Mouse (Mus musculus): ENCODE measurements at regions not wholly inside any gene's neighbourhood (a gene's known extent, or its start where the extent isn't known, plus 50 kb on each side); places are given as distances from the start of the nearest gene placed in this dataset.

DNA sequence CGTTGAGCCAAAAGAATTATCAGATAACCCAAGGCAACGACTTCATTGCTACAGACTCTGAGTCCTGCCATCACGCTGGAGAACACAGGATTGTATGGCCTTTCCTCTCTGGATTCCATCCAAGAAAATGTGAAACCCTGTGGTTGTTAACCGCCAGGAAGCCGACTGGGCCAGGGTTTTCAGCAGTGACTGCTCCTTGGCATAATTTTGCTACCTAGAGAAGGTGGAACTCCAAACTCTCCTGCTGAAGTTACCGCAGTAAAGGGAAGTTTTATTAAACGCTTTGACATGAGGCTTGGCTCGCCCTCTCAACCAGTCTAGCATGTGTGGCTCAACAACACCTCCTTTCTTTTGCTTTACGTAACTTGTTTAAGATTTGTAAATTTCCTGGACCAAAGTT, 116.9 kb downstream of the Wif1 start:
- intact Hi-C loops (cut with DNase I) = no loop called here
- no peak for DNase-seq

DNA sequence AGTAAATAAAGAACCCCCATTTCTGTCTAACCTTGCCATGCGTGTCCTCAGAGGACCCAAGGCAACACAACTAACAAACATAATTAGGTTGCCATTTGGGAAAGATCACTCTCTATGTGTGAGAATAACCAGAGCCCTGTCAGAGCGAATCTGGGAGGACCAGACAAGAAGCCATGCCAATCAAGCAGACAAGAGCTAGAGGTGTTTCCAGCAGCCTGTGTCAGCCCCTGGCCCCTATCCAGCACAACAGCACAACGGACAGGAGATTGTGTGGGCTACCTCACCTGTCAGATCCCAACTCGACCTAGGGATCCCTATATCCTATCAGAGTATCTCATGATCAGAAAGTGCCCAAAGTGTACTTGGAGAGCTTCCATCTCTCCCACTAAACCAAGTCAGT, 119.9 kb downstream of the Wif1 start:
- intact Hi-C loops (cut with DNase I) = no loop called here
- DNase-seq = no peak

DNA sequence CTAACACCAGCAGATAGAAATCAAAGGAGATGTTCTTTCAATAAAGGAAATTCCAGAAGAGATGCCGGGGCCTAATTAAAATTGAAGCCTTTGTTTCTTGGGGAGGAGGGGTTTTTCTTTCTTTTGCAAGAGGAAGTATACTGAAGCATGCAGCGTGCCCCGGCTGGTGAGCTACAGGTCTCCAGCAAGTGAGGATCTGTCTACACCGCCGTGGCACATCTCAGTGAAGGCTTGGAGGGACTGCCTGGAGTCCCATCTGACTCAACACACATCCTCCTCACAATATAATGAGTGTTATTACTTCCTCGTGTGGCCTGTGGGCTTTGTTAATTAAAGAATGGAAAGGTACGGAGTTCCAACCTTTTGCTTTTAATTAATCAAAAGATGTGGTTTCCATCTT, 126.7 kb downstream of the Wif1 start:
- DNase-seq = no peak
- intact Hi-C loops (cut with DNase I) = no loop called here

DNA sequence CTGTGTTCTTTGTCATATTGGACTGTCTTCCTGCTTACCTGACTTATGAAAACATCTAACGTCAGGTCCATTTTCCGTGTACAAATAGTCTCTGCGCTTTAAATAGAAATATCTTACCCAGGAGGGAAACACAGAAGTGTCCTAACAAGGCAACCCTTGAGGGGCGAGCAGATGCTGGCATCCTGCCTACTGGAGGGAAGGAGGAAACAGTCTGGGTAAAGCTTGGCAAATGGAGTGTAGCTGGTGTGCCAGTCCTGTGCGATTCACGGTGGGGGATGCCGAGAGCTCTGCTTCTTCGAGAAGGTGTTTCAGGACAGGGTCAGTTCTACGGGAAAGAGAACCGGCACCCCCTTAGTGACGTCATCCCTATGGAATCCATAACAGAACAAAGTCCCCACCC, 127.4 kb downstream of the Wif1 start:
- intact Hi-C loops (cut with DNase I) = no loop called here
- DNase-seq = peak; percentile 77

DNA sequence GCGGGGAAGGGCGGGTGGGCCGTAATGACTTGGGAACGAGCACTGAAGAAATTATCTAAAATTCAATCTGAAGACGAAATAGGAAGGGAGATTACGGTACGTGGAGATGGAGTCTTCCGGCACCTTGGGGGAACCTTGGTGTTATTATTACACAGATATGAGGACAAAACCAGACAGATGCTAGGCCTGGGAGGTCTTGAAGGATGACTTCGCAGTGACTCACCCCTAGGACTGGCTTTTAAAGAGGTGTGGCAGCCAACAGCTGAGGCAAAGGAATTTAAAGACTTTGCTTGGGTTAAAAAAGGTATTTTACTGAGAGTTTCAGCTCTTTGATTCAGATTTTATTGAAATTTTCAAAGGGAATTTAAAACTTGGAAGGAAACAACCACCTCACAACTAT, 140.3 kb downstream of the Wif1 start:
- intact Hi-C loops (cut with DNase I) = no loop called here
- no peak for DNase-seq

DNA sequence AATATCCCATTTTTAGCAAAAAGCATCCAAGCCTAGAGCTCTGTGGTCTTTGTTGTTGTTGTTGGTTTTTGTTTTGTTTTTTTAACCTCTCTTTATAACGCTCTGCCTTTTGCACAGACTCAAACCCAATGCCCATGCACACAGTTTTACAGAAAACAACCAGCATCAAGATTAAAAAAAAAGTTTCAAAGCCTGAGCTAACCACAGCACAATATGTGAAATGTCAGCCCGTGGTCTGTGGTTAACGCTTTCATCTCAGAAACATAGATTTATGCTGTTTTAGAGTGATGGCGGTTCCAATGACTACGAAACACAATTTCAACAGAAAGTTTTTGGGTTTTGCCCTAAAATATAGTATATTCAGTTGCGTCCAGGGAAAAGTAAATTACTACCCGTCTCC, 155.4 kb downstream of the Wif1 start:
- intact Hi-C loops (cut with DNase I) = no loop called here
- DNase-seq = no peak

DNA sequence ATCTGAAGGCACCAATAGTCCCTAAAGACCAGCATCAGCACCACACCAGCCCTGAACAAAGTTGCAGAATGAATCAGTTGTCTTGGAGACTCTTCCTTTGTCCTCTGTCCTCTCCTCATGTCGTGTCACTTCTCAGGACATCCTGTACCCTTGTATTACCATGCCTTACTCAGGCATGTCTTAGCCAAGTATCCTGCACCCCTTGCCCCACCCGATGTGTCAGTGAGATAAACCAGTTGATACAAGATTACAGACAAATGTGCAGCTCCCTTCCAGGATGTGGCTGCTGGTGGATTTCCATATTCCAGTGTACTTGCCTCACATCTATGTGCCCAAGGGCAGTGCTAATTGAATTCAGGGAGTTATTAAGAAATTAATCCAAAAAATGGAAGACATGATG, 151.8 kb downstream of the Tbc1d30 start:
- no peak for DNase-seq
- intact Hi-C loops (cut with DNase I) = no loop called here

DNA sequence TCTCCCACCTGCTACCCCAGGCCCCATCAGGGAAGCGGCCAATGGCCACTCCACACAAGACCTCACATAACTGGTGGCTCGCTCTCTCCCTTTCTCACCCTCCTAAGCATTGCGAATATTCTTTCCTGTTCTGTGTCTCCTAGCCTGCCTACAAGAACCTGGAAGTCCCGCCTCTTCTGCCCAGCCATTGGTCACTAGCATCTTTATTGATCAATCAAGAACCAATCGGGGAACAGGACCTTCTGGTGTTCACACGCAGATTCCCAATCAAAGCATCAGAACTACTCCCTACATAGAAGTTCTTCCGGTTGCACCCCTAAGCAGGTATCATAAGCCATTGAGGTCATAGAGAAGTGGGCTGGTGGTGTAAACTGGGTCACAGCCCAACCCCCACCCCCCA, 148.5 kb downstream of the Tbc1d30 start:
- no peak for DNase-seq
- intact Hi-C loops (cut with DNase I) = no loop called here

DNA sequence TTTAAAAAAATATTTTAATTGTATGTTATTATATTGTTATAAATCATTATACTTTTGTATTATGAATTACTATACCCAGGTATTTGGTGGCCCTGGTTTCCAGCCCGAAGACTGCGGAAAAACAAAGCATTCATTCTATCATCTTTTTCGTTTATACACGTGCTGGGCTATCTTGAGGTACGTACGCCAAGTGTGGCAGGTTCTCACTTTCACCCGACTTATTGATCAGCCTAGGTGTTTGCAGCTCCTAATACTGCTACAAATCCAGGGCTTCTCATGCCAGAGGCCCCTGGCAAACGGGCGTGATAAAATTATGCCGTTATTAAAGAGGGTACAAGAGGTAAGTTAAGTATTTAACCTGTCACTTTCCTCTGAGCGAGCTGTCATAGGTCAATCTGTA, 145.5 kb downstream of the Tbc1d30 start:
- intact Hi-C loops (cut with DNase I) = no loop called here
- DNase-seq = no peak

DNA sequence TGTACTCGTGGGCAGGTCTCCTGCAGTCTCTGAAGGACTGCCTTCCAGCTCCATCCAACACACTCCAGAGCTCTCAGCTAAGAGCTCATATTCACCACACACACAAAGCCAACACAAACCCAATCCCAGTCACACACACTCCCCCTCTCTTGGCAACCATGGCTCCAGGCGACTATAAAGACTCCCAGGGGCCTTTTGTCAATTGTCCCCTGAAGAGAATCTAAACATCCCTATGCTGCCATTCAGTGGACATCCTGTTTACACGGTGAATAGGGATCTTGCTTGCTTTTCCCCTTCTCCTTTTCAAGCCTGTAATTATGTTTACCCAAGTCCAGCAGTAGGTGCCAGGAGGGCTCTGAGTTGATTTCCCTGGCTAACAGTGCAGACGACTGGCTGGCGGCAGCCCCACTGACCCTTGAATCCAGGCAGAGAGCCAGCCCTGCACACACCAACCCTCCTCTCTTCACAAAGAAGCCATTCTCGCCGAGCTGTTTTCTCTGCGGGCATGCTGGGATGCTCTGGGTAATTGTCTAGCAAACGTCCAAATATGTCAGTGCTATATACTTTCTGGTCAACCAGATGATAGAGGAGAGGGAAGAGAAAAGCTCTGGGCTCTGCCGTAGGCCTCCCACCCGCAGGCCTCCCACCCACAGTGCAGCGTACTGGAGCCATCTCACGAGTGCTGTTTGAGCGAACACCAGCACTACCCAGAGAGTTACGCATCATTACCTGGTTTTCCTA, 144.9 kb downstream of the Tbc1d30 start:
- DNase-seq = peak; percentile 97
- intact Hi-C loops (cut with DNase I) = no loop called here

DNA sequence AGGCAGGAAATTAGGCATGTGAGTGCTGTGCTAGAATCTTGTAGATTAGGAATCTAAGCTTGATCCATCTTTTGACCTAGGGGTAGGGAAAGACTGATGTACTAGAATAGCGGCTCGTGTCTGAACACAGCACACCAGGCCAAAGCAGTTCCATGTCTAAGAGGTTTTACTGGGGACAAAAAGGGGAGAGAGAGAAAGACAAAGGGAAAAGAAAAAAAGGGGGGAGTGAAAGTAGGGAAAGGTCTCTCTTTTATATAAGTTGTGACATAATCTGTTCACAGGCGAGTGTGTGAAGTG, 144.4 kb downstream of the Tbc1d30 start:
- no peak for DNase-seq
- intact Hi-C loops (cut with DNase I) = no loop called here

Data from left cerebral cortex, postnatal 4 days (tissue).